Mouse (Mus musculus): Measurements from ENCODE around the gene Hist2h2ab. TPM values are rescaled to one million over a fixed set of nuclear protein-coding genes. Genes with fewer than 3 reads are reported as not detected.
"Not testable (repeated sequence)": the region's sequence is repeated elsewhere in the genome, so short reads cannot be mapped to it uniquely, and the experiment has no call there.

The Hist2h2ab gene
- polyA plus RNA-seq, 1 experiment from 2014 or later: 2.6 TPM

DNA sequence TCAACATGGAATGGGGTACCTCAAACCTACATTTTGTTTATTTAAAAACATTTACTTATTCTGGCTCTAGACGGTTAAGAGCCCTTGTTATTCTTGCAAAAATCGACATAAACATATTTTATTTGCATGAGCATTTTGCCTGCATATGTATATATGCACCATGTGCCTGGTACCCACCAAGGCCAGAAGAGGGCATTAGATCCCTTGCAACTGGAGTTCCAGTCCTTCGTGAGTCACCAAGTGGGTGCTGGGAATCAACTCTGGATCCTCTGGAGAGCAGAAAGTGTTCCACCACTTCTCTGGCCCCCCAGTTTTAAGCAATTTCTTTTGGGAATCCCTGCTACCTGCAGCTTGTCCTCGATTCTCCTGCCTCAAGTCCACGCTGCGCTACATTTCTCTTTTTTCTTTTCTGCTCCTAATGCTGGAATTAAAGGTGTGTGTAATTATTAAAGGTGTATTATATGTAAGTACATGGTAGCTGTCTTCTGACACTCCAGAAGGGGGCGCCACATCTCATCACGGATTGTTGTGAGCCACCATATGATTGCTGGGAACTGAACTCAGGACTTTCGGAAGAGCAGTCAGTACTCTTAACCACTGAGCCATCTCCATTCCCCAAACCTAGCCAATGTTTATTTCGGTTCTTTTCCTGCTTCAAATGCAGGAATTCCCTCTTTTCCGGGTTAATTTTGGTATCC lies 23.9 kb upstream of the Hist2h2ab start:
- Histone ChIP-seq H3K4me3 (ENCODE audit: low read depth, low read length) (no peak overlapping the region), H3K27me3 (ENCODE audit: control insufficient read depth, insufficient read depth, low read length) (no peaks in the 10 kb centered on the region), H3K27ac (ENCODE audit: low read length) (no peak overlapping the region), H3K4me1 (ENCODE audit: control insufficient read depth, insufficient read depth, low read length) (peaks cover 4% of the 10 kb centered on the region; the same call in 1 of the 2 replicates), H3K4me2 (replicated peaks; ENCODE audit: low read depth, low read length) (no peak overlapping the region), H3K9ac (replicated peaks; ENCODE audit: low read depth, low read length) (no peak overlapping the region), H3K36me3 (ENCODE audit: control insufficient read depth, insufficient read depth, low read length) (no peaks in the 10 kb centered on the region; the same call in 1 of the 2 replicates), H3K9me3 (ENCODE audit: control insufficient read depth, low read depth, low read length) (no peaks in the 10 kb centered on the region)
- ATAC-seq (ENCODE audit: insufficient number of reproducible peaks, insufficient read depth, low FRiP score, low read depth): no peak
- 89% methylated on average over 11 of the region's 11 CpGs for WGBS

GRCm38 (mm10) chr3:96196437-96197128 lies 23.1 kb upstream of the Hist2h2ab start:
- Histone ChIP-seq H3K4me1 (ENCODE audit: control insufficient read depth, insufficient read depth, low read length) (peaks cover 4% of the 10 kb centered on the region; the same call in 1 of the 2 replicates), H3K27ac (ENCODE audit: low read length) (peak overlapping the region; percentile 86), H3K9me3 (ENCODE audit: control insufficient read depth, low read depth, low read length) (no peaks in the 10 kb centered on the region), H3K4me2 (replicated peaks; ENCODE audit: low read depth, low read length) (peak overlapping the region; percentile 98), H3K9ac (replicated peaks; ENCODE audit: low read depth, low read length) (peak overlapping the region; percentile 53), H3K4me3 (ENCODE audit: low read depth, low read length) (peak overlapping the region; percentile 52), H3K27me3 (ENCODE audit: control insufficient read depth, insufficient read depth, low read length) (no peaks in the 10 kb centered on the region), H3K36me3 (ENCODE audit: control insufficient read depth, insufficient read depth, low read length) (no peaks in the 10 kb centered on the region; the same call in 1 of the 2 replicates)
- no peak for ATAC-seq (ENCODE audit: insufficient number of reproducible peaks, insufficient read depth, low FRiP score, low read depth)
- 16% methylated on average over 27 of the region's 27 CpGs for WGBS

DNA sequence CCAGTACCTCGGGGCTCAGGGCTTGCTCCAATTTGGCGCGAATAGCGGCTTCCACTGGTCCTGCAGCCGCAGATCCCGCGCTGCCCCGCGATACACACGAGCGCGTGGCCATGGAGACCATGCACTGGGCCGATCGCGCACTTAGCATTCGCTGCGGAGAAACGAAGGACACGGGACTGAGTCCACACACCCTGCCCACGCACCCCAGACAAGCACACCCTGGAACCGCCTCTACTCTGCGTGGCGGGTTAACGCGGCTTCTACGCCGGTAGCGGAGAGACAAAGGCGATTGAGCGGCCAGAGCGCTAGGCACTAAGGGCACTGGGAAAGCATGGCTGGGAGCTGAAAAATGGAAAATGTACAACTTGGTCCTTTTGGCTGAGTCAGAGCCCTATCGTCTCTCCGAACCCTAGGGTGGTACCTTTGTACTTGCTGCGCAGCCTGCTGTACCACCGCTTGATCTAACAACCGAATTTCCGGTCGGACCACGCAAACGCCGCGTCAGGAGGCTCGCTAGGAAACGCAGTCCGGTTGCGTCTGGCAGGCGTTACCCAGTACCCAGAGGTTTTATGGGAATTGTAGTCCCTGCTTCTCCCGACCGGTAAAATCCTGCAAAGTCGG lies 22.4 kb upstream of the Hist2h2ab start:
- H3K4me1 ChIP-seq (ENCODE audit: control insufficient read depth, insufficient read depth, low read length): peaks cover 4% of the 10 kb centered on the region; the same call in 1 of the 2 replicates
- WGBS: under 1% methylated on average over 50 of the region's 50 CpGs
- H3K27ac ChIP-seq (ENCODE audit: low read length): peak overlapping the region; percentile 86
- H3K4me3 ChIP-seq (ENCODE audit: low read depth, low read length): peak overlapping the region; percentile 52
- H3K9me3 ChIP-seq (ENCODE audit: control insufficient read depth, low read depth, low read length): no peaks in the 10 kb centered on the region
- H3K4me2 ChIP-seq (replicated peaks; ENCODE audit: low read depth, low read length): peak overlapping the region; percentile 98
- no peaks in the 10 kb centered on the region; the same call in 1 of the 2 replicates for H3K36me3 ChIP-seq (ENCODE audit: control insufficient read depth, insufficient read depth, low read length)
- H3K27me3 ChIP-seq (ENCODE audit: control insufficient read depth, insufficient read depth, low read length): no peaks in the 10 kb centered on the region
- H3K9ac ChIP-seq (replicated peaks; ENCODE audit: low read depth, low read length): peak overlapping the region; percentile 53
- peak; percentile 88 for ATAC-seq (ENCODE audit: insufficient number of reproducible peaks, insufficient read depth, low FRiP score, low read depth)

DNA sequence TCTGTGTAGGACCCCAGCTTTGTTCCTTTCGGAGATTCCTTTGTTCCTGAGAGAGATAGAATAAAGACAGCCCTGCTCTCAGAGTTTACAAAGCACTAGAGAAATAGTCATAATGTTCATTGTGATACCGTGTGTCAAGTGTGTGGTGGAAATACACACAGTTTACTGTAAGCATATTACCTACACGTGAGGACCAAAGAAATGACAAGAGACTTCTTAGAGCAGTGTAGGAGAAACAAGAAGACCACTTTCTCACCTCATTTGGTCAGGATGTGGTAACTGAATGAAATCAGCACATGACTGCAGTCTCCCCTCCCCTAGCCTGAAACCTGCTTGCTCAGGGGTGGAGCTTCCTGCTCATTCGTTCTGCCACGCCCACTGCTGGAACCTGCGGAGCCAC lies 21.5 kb upstream of the Hist2h2ab start:
- Histone ChIP-seq H3K4me2 (replicated peaks; ENCODE audit: low read depth, low read length) (peak overlapping the region; percentile 98), H3K27me3 (ENCODE audit: control insufficient read depth, insufficient read depth, low read length) (no peaks in the 10 kb centered on the region), H3K4me1 (ENCODE audit: control insufficient read depth, insufficient read depth, low read length) (peaks cover 4% of the 10 kb centered on the region; the same call in 1 of the 2 replicates), H3K36me3 (ENCODE audit: control insufficient read depth, insufficient read depth, low read length) (no peaks in the 10 kb centered on the region; the same call in 1 of the 2 replicates), H3K9ac (replicated peaks; ENCODE audit: low read depth, low read length) (no peak overlapping the region), H3K27ac (ENCODE audit: low read length) (no peak overlapping the region), H3K4me3 (ENCODE audit: low read depth, low read length) (peak overlapping the region; percentile 52), H3K9me3 (ENCODE audit: control insufficient read depth, low read depth, low read length) (no peaks in the 10 kb centered on the region)
- peak; percentile 56; the same call in 1 of the 2 replicates for ATAC-seq (ENCODE audit: insufficient number of reproducible peaks, insufficient read depth, low FRiP score, low read depth)
- 7% methylated on average over 6 of the region's 6 CpGs for WGBS

DNA sequence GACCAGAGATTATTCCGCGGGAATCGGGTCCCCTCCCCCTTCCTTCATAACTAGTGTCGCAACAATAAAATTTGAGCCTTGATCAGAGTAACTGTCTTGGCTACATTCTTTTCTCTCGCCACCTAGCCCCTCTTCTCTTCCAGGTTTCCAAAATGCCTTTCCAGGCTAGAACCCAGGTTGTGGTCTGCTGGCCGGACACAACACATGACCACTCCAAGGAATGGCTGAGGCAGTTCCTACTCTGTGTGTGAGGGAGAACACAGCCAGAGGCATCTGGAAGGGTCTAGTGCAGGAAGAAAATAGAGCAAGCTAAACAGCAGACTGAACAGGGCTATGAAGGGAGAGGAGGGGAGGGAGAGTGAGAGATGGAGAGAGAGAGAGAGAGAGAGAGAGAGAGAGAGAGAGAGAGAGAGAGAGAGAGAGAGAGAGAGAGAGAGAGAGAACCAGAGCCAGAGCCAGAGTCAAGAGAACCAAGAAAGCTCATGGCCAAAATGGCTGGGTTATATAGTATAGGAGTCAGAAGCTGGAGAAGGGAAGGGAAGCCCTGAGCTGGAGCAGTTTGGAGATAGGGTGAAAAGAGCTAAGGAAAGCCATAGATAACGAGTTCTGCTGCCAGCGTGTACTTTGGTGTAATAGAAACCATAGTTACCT lies 20.9 kb upstream of the Hist2h2ab start:
- H3K9ac ChIP-seq (replicated peaks; ENCODE audit: low read depth, low read length); ATAC-seq (ENCODE audit: insufficient number of reproducible peaks, insufficient read depth, low FRiP score, low read depth); H3K4me3 ChIP-seq (ENCODE audit: low read depth, low read length); H3K4me1 ChIP-seq (ENCODE audit: control insufficient read depth, insufficient read depth, low read length); H3K27ac ChIP-seq (ENCODE audit: low read length); H3K27me3 ChIP-seq (ENCODE audit: control insufficient read depth, insufficient read depth, low read length); H3K36me3 ChIP-seq (ENCODE audit: control insufficient read depth, insufficient read depth, low read length); H3K9me3 ChIP-seq (ENCODE audit: control insufficient read depth, low read depth, low read length); H3K4me2 ChIP-seq (replicated peaks; ENCODE audit: low read depth, low read length): not testable (repeated sequence)
- WGBS: 30% methylated on average over 6 of the region's 8 CpGs

DNA sequence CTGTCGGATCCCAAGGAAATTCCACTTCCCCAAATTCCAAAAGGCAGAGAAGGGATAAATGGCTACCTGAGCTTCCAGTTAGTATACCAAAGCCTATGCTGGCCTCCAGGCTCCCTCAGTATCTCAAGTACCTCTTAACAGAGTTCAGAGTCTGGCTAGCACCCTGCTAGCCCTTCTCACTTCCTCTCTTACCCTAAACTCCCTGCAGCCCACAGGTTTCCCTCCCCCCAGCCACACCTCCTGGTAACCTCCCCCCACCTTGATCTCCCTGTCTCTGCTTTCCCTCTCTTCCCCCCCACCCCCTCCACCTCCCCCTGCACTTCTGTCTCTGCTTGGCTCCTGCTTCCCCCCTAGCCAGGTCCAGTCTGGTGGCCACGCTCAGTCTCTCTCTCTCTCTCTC lies 19.9 kb upstream of the Hist2h2ab start:
- H3K4me2 ChIP-seq (replicated peaks; ENCODE audit: low read depth, low read length): no peak overlapping the region
- no peak overlapping the region for H3K9ac ChIP-seq (replicated peaks; ENCODE audit: low read depth, low read length)
- no peaks in the 10 kb centered on the region for H3K27me3 ChIP-seq (ENCODE audit: control insufficient read depth, insufficient read depth, low read length)
- H3K4me3 ChIP-seq (ENCODE audit: low read depth, low read length): no peak overlapping the region
- peaks cover 4% of the 10 kb centered on the region; the same call in 1 of the 2 replicates for H3K4me1 ChIP-seq (ENCODE audit: control insufficient read depth, insufficient read depth, low read length)
- ATAC-seq (ENCODE audit: insufficient number of reproducible peaks, insufficient read depth, low FRiP score, low read depth): no peak
- H3K36me3 ChIP-seq (ENCODE audit: control insufficient read depth, insufficient read depth, low read length): no peaks in the 10 kb centered on the region; the same call in 1 of the 2 replicates
- WGBS: 39% methylated on average over 2 of the region's 2 CpGs
- H3K27ac ChIP-seq (ENCODE audit: low read length): no peak overlapping the region
- no peaks in the 10 kb centered on the region for H3K9me3 ChIP-seq (ENCODE audit: control insufficient read depth, low read depth, low read length)

DNA sequence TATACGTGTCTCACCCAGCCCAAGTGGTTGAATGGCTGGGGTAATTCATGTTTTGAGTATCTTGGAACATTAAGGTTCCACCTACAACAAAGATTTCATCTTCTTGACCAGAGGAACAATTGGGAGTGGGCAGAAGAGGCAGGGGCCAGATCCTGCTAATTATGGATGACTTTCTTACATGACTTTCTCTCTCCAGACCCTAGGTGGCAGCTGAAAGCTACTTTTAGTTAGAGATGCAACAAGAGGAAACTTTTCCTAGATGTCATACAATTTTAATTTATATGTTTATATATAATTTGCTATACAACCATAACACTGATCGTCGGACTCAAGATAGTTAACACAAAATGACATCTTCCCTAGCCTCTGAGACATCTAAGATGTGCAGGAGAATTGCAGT lies 11.8 kb upstream of the Hist2h2ab start:
- no peak overlapping the region for H3K4me2 ChIP-seq (replicated peaks; ENCODE audit: low read depth, low read length)
- no peaks in the 10 kb centered on the region for H3K9me3 ChIP-seq (ENCODE audit: control insufficient read depth, low read depth, low read length)
- no peak overlapping the region for H3K4me3 ChIP-seq (ENCODE audit: low read depth, low read length)
- no peak overlapping the region for H3K27ac ChIP-seq (ENCODE audit: low read length)
- WGBS: 74% methylated on average over 3 of the region's 3 CpGs
- no peak overlapping the region for H3K9ac ChIP-seq (replicated peaks; ENCODE audit: low read depth, low read length)
- no peaks in the 10 kb centered on the region for H3K36me3 ChIP-seq (ENCODE audit: control insufficient read depth, insufficient read depth, low read length)
- H3K4me1 ChIP-seq (ENCODE audit: control insufficient read depth, insufficient read depth, low read length): no peaks in the 10 kb centered on the region
- no peak for ATAC-seq (ENCODE audit: insufficient number of reproducible peaks, insufficient read depth, low FRiP score, low read depth)
- H3K27me3 ChIP-seq (ENCODE audit: control insufficient read depth, insufficient read depth, low read length): no peaks in the 10 kb centered on the region

- Histone ChIP-seq H3K4me1 (ENCODE audit: control insufficient read depth, insufficient read depth, low read length) (no peaks in the 10 kb centered on the region), H3K27me3 (ENCODE audit: control insufficient read depth, insufficient read depth, low read length) (no peaks in the 10 kb centered on the region), H3K36me3 (ENCODE audit: control insufficient read depth, insufficient read depth, low read length) (no peaks in the 10 kb centered on the region), H3K9me3 (ENCODE audit: control insufficient read depth, low read depth, low read length) (no peaks in the 10 kb centered on the region), H3K9ac (replicated peaks; ENCODE audit: low read depth, low read length) (no peak overlapping the region), H3K4me3 (ENCODE audit: low read depth, low read length) (no peak overlapping the region), H3K27ac (ENCODE audit: low read length) (no peak overlapping the region), H3K4me2 (replicated peaks; ENCODE audit: low read depth, low read length) (no peak overlapping the region)
- WGBS: 27% methylated on average over 15 of the region's 15 CpGs
- no peak for ATAC-seq (ENCODE audit: insufficient number of reproducible peaks, insufficient read depth, low FRiP score, low read depth)
Measured at GRCm38 (mm10) chr3:96209242-96209641, 10.4 kb upstream of the Hist2h2ab start.

Measured in stomach, embryonic 14.5 days (tissue).